Mouse (Mus musculus): Measurements from ENCODE around the gene Luc7l3.

- TF ChIP-seq CTCF (IDR thresholded peaks at IDR 0.05): no peak
- TF ChIP-seq EP300 (IDR thresholded peaks at IDR 0.05): no peak
Observed at GRCm38 (mm10) chr11:94274206-94274867, 47.5 kb downstream of the Luc7l3 start.
